Mouse (Mus musculus) ovary, postnatal 10 days (tissue): ENCODE data around the gene Fmo5.

ENCODE experiments used
- DNase-seq: peaks from one replicate; pipeline ENCODE4 v3.0.0; 2022; ENCODE audit warnings: low spot score

The Fmo5 gene

DNA sequence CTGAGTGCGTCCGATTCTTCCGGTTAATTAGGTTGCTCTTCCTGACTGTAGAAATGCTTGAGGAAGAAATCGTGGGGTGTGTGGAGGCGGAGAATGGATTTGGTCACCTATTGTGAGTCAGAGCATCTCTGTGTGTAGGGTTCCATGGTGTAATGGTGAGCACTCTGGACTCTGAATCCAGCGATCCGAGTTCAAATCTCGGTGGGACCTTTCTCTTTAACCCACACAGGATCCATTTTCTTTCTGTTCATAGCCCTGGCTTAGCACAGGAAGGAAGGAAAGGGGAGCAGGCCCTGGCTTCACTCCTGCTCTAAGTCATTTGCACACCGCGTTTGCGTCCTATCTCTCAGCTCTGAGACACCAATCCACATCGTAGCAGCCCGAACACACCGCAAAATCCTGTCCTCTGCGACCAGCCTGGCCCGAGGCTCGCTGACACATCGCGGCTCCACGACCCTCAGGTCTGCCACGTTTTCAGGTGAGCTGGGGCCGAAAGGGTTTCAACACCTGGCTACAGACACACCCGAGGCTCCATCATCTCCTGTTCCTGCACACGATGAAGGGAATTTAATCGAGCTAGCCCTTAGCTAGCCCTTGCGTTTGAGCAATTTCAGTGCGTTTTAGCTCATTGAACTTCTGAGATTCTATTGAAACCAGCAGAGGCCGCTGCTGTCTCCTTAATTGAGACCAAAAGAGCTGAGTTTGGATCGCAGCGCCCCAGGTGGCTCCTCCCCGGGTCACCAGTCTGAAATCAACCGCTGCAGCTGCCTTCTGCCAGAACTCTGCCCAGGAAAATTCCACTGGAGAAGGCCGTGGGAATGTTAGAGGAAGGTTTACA is 52.9 kb downstream of the Fmo5 start:
- peak; percentile 28 for DNase-seq

DNA sequence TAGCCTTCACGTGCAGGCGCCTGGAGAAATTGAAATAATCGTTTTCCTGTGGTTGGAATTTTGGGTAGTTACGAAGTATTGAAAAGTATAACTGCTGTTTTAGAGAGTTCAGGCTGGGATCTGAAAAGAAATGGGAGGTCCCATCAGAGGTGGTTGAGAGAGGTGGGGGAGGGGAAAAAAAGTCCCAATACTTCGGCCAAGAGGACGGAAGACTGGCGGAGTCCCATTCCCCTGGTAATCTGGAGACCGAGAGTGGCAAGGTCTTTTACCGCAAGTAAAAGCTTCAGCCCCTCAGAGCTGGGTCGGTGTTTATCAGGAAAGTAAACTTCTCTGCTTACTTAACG is 53.5 kb downstream of the Fmo5 start:
- no peak for DNase-seq

DNA sequence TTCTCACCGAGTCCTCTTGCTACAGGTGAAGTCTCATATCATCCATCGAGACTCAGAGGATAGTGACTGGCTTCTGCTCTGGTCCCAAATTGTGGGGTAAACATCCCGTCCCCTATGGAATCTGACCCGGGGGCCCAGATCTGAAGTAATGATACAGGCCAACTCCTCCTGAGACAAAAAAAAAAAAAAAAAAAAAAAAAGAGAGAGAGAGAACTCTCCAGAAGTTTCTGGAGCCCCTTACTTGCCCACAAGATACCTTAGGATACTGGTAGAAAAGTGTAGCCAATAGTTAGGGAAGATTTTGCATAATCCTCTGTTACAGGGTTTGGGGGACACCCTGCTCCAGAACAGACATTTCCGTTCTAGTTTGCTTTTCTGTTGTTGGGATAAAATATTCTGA is 54.0 kb downstream of the Fmo5 start:
- DNase-seq, result no peak

DNA sequence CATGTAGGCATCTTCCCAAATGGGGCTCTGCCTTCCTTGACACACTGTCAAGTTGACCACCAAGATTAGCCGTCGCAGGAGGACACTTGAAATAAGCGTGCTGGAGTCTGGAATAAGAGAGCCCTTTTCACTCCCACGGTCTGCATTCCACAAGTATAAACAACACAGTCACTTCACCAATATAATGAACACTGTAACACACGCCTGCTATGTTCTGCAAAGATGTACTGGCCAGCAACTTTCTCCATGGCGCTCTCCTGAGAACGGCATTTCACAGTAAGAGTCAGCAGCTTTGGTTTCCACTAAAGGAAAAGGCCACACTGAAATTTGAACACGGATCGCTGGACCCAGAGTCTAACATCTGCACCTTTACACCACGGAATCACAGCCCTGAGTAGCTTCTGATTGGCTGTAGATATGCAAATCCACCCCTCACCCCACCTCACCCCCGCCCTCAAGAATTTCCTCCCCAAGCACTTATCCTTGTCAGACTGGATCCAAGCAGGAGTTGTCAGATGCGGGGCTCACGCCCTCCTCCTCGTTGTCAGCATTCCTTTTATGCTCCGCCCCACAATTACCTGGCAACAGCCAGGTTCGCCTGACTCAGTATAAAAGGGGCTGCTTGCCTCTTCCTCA is 55.1 kb downstream of the Fmo5 start:
- no peak for DNase-seq

DNA sequence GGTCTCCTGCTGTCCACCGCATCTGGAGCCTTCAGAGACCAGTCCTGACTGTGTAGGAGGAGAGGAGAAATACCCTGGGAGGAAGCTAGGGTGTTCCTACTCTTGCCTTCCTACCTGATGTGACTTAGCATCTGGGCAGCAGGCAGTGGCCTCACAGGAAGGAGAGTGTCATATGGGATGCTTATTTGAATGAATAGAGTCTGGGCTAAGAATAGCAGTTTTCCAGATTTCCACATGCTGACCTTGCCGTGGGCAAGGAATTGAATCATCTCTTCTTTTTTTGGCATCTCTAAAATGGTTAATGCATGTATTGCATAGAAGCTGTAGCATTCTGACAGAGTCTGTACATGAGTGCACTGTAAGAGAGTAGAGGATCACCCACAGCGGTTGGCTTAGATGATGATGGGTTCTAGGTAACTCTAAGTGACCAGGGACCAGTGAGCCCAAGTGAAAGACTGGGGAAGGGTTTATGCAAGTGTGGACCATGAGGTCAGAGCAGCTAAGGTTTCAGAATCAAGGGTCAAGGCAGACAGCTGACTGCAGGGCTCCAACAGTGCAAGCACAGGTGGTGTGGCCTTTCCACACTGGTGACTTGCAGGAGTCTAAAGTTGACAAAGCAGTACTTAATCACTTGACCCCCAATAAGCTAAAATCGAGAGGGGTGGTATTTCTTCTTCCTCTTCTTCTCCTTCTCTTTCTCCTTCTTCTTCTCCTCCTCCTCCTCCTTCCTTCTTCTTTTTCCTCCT is 57.9 kb downstream of the Fmo5 start:
- no peak for DNase-seq

DNA sequence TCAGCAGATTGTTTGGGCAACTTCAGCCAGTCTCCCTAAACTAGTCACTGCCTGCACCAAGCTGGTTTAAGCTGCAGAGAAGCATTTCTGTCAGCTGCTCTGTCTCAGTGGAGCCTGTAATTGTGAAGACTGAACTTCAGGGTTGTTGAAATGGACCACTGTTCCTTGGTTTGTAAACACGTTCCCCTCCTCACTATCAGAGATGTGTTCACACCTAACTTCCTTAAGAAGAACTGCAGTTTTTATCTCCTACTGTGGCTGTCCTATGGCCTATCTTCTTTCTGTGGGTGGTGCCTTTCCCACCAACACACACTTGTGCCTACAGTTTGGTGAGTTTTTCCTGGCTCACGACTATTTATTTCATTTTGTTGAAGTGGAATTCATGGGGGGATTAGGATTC is 60.7 kb downstream of the Fmo5 start:
- DNase-seq, result no peak

DNA sequence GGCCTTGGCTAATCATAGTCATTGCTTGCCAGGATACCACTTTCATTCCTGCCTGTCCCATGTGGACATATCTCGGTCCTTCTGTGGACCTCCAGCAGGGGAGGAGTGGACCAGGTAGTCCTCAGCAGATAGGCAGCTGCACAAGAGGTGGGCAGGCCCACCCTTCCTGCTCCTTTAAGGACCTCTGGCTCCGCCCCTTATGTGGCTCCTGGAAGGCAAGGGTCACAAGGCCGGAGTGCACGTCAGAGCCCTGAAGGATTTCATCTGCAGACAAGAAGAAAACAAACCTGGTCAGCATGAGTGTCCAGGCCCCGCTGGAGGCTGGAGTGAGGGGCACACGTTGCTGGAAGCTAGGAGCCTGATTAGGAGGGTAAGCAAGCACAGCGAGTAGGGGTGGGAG is 62.0 kb downstream of the Fmo5 start:
- DNase-seq, result no peak

DNA sequence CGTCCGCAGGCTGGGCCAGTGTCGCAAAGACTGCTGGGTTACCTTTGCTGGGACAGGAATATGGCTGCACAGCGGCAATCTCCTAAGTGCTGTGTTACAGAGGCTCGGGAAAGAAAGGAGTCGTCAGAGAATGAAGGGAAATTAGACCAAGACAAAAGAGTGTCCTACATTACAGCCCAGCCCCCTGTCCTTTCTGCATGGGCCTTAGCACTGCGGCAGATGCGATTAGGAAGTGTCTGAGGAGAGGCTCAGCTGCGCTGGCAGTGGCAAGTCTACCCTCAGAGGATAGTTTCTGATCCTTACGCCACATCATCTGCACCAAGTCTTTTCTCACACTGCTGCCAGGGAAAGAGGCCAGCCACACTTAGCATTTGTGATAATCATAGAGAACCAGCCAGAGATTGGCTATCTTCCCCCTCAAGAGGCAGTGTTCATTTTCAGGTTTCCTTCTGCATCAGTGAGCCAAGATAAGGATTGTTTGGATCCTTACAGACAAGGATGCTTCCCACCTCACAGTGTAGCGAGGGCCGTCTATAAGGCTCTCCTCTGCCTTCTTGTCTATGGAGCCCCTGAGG is 62.9 kb downstream of the Fmo5 start:
- no peak for DNase-seq

DNA sequence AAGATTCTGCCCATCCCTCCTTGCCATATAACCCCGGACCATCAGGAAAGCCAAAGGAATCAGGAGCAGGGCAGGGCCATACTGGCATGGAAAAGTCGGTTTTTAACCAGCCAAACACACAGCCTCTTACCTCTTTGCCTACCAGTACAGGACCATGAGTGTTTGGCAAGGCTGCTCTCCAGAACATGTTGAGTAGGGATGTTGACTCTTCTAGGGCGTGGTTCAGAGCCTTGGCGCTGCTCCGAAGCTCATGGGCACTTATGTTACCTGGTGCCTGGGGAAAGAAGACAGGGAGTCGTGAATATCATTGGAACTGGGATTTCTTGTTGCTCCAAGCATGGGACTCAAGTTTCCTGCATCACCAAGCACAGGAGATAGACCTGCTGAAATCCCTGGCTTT is 65.2 kb downstream of the Fmo5 start:
- DNase-seq, result no peak

DNA sequence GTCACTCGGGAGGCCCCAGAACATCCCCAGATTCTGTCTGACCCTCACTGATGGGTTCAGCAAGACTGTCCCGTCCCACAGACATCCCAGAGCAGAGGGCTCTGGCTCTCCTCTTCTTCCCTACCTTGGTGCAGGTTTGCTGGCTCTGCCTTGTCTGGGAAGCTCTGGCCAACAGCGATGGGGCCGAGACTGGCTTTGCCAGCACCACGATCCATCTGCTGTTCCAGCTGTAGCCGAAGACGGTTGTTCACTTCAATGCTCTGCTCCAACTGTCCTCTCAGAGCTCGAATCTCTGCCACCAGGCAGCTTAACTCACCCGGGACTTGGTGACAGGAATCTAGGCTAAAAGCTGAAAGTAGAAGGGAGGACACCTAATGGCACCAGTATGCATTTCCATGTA is 68.3 kb downstream of the Fmo5 start:
- no peak for DNase-seq

DNA sequence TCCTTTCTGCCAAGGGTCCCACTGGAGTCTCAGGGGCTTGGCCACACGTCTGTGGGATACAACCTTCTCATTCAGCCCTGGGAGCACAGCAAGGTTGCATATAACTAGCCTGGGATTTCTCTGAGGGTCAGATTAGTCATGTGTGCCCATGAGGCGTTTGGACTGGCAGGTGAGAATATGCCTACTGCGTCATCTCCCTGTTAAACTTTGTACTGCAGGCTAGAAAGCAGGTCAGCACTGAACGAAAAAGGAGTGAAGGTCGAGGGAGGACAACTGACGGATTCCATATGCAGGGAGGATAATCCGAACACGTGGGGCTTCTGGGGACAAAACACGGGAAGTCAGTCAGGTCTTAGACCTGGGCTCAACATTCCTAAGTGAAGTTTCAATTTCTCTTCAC is 68.7 kb downstream of the Fmo5 start:
- DNase-seq, result no peak

DNA sequence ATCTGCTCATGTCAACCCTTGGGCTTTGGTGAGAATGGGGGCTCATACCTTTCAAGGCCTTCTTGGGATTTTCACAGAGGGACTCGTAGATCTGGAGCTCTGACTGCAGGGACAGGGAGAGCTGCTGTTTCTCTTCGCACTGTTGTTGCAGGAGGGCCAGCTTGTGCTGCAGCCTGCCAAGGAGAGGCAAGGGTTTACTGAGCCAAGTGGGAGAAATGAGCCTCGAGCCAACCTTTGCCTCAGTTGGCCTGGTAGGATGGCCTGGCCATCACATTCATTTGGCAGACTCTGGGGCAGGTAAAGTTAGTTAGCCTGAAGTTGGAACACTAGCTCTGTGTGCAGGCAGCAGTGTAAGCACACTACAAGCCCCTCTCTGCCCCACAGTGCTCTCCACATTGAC is 70.5 kb downstream of the Fmo5 start:
- DNase-seq, result no peak

DNA sequence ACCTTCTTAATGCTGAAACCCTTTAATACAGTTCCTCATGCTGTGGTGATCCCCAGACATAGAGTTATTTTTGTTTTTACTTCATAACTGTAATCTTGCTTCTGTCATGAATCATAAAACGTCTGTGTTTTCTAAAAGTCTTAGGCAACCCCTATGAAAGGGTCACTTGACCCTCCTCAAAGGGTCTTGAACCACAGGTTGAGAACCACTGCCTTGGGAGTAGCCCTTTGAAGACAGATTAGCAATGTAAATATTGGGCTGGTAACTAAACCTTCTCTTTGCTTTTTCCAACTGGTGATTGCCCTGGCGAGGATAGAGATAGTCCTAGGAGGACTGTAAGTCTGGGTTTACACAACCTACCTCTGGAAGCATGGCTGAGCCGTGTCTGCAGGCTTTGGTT is 72.6 kb downstream of the Fmo5 start:
- no peak for DNase-seq

DNA sequence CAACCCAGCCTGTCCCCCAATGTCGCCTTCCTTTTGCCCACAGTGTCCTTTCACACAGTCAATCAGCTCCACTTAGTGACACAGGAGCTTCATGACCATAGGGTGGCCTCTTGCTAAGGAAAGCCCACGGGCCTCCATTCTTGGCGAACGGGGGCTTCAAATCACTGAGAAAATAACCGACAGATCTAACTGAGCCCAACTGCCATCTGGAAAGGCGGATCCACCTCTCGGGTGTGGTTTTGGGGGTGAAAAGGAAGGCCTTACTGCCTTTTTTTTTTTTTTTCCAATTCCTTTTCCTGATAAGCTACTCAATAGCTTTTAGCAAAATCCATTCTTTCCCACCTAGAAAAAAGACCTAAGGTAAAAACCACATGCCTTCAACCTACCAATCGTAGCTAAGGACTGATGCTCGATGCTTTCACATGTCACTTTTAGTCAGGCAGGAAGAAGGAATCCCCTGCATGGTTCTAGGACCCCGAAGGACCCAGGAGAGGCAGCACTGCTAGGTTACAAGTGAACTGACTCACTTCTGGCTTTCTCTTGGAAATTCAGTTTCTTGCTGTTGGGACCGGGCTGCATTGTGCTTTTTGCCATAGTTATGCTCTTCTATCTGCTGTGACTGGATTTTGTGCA is 74.0 kb downstream of the Fmo5 start:
- DNase-seq, result no peak
